Mouse (Mus musculus) inflammation-experienced regulatory T-cells, adult 6 months (primary cell): ENCODE measurements at regions not wholly inside any gene's neighbourhood (a gene's known extent, or its start where the extent isn't known, plus 50 kb on each side); places are given as distances from the start of the nearest gene placed in this dataset.

Experiments used
- ATAC-seq: one replicate; pipeline ENCODE4 v1.8.0; 2017

- no peak for ATAC-seq
These were observed 503.7 kb upstream of the Nox3 start for GRCm38 (mm10) chr17:4199698-4200153.

- no peak for ATAC-seq
These were observed 505.2 kb upstream of the Nox3 start for GRCm38 (mm10) chr17:4201300-4201699.

- no peak for ATAC-seq
These were observed 512.3 kb upstream of the Nox3 start for GRCm38 (mm10) chr17:4208142-4208925.

- no peak for ATAC-seq
These were observed 513.6 kb upstream of the Nox3 start for GRCm38 (mm10) chr17:4209650-4210049.

GRCm38 (mm10) chr17:4212586-4212985, 516.5 kb upstream of the Nox3 start:
- no peak for ATAC-seq

GRCm38 (mm10) chr17:4214970-4215369, 518.9 kb upstream of the Nox3 start:
- ATAC-seq, result no peak

- no peak for ATAC-seq
These were observed 520.1 kb upstream of the Nox3 start for GRCm38 (mm10) chr17:4216203-4216602.

GRCm38 (mm10) chr17:4216750-4217149, 520.7 kb upstream of the Nox3 start:
- no peak for ATAC-seq

- no peak for ATAC-seq
These were observed 524.8 kb upstream of the Nox3 start for GRCm38 (mm10) chr17:4220661-4221360.

GRCm38 (mm10) chr17:4227889-4228288, 531.8 kb upstream of the Nox3 start:
- no peak for ATAC-seq

- ATAC-seq, result no peak
These were observed 533.9 kb upstream of the Nox3 start for GRCm38 (mm10) chr17:4229969-4230368.

- ATAC-seq, result no peak
These were observed 554.4 kb upstream of the Nox3 start for GRCm38 (mm10) chr17:4250476-4250875.

GRCm38 (mm10) chr17:4265471-4265870, 569.4 kb upstream of the Nox3 start:
- ATAC-seq, result no peak

- ATAC-seq, result no peak
These were observed 569.9 kb upstream of the Nox3 start for GRCm38 (mm10) chr17:4265946-4266345.

- ATAC-seq, result no peak
These were observed 570.4 kb upstream of the Nox3 start for GRCm38 (mm10) chr17:4266487-4266886.

- no peak for ATAC-seq
These were observed 572.3 kb upstream of the Nox3 start for GRCm38 (mm10) chr17:4268380-4268779.

- no peak for ATAC-seq
These were observed 576.4 kb upstream of the Nox3 start for GRCm38 (mm10) chr17:4272456-4272855.

- no peak for ATAC-seq
These were observed 580.7 kb upstream of the Nox3 start for GRCm38 (mm10) chr17:4276722-4277121.

- ATAC-seq, result no peak
These were observed 582.3 kb upstream of the Nox3 start for GRCm38 (mm10) chr17:4278239-4278827.

GRCm38 (mm10) chr17:4281451-4281850, 585.4 kb upstream of the Nox3 start:
- no peak for ATAC-seq

- no peak for ATAC-seq
These were observed 595.4 kb upstream of the Nox3 start for GRCm38 (mm10) chr17:4291418-4291817.

GRCm38 (mm10) chr17:4296521-4297155, 600.6 kb upstream of the Nox3 start:
- no peak for ATAC-seq

GRCm38 (mm10) chr17:4297156-4297535, 601.1 kb upstream of the Nox3 start:
- no peak for ATAC-seq
